Mouse (Mus musculus) midbrain, embryonic 12.5 days (tissue): ENCODE measurements around the gene Tmem120b. TPM values are rescaled to one million over a fixed set of nuclear protein-coding genes. Genes with fewer than 3 reads are reported as not detected.

Experiments used
- ATAC-seq: fragments of 200-750 bp; cut with Nextera tagmentation; 2 replicates; pipeline ENCODE4 v1.8.0; 2017; ENCODE audit warnings: low read depth, moderate TSS enrichment, moderate library complexity; ENCODE audit not compliant: low FRiP score
- H3K27ac ChIP-seq: fragments of 300-500 bp; sonication (generic); replicated peaks from 2 replicates; pipeline ENCODE4 v1.5.1; 2016; ENCODE audit warnings: mild to moderate bottlenecking
- H3K27me3 ChIP-seq: fragments of 300-500 bp; sonication (generic); 2 replicates; pipeline ENCODE4 v1.6.1; 2016; ENCODE audit warnings: mild to moderate bottlenecking
- H3K36me3 ChIP-seq: fragments of 300-500 bp; sonication (generic); 2 replicates; pipeline ENCODE4 v1.6.1; 2016
- H3K4me1 ChIP-seq: fragments of 300-500 bp; sonication (generic); 2 replicates; pipeline ENCODE4 v1.6.1; 2016
- H3K4me2 ChIP-seq: fragments of 300-500 bp; sonication (generic); replicated peaks from 2 replicates; pipeline ENCODE4 v1.6.1; 2016; ENCODE audit warnings: mild to moderate bottlenecking, moderate library complexity
- H3K4me3 ChIP-seq: fragments of 300-500 bp; sonication (generic); 2 replicates; pipeline ENCODE4 v1.5.1; 2016; ENCODE audit warnings: mild to moderate bottlenecking
- H3K9ac ChIP-seq: fragments of 300-500 bp; sonication (generic); replicated peaks from 2 replicates; pipeline ENCODE4 v1.6.1; 2016; ENCODE audit warnings: mild to moderate bottlenecking, moderate library complexity
- H3K9me3 ChIP-seq: fragments of 300-500 bp; sonication (generic); 2 replicates; pipeline ENCODE4 v1.6.1; 2016; ENCODE audit warnings: mild to moderate bottlenecking
- WGBS: fragments of 180-500 bp; shearing (Covaris S2); methylation state at CpG from one replicate; pipeline ENCODE4 v1.1.7; 2016; 5-methylcytosine and 5-hydroxymethylcytosine counted together
- polyA plus RNA-seq: library from polyadenylated mRNA; unstranded; fragments of >200 nt; fragmentation: Nextera tagmentation; extraction: Ambion mirVana; gene quantifications from 2 replicates; pipeline ENCODE4 v1.2.1, GENCODE M21; 2016

Gene Tmem120b
- polyA plus RNA-seq, 1 experiment from 2014 or later, result 12.7 TPM

GRCm38 (mm10) chr5:123035089-123035488 lies 33.1 kb upstream of the Tmem120b start:
- Histone ChIP-seq H3K4me1 (peaks cover 8% of the 10 kb centered on the region; the same call in 1 of the 2 replicates), H3K27me3 (no peaks in the 10 kb centered on the region), H3K9ac (no peak overlapping the region), H3K36me3 (peaks cover 4% of the 10 kb centered on the region; the same call in 1 of the 2 replicates), H3K27ac (no peak overlapping the region), H3K4me3 (no peak overlapping the region), H3K4me2 (no peak overlapping the region), H3K9me3 (no peaks in the 10 kb centered on the region)
- WGBS, result 86% methylated on average over 4 of the region's 4 CpGs
- no peak for ATAC-seq

DNA sequence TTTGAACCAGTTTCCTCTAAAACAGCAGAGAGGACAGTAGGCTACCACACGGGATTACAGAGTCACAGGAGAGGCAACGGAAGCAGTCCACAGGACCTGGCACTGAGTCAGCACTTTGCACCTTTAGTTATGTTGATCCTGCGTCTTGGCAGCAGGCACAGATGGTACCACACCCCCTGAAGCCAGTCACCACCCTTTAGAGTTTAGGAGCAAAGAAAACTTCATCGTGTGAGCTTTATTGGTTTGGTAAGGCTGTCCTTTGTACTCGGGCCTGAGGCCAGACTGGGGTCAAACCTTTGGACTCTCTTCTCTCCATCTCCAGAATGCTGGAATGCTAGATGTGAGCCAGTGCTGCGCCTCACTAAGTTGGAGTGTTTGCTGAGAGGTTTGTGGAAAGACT lies 32.7 kb upstream of the Tmem120b start:
- 40% methylated on average over 6 of the region's 6 CpGs for WGBS
- Histone ChIP-seq H3K36me3 (peaks cover 3% of the 10 kb centered on the region; the same call in 1 of the 2 replicates), H3K4me1 (peaks cover 8% of the 10 kb centered on the region; the same call in 1 of the 2 replicates), H3K9me3 (no peaks in the 10 kb centered on the region), H3K4me2 (no peak overlapping the region), H3K4me3 (no peak overlapping the region), H3K9ac (no peak overlapping the region), H3K27ac (no peak overlapping the region), H3K27me3 (peaks cover 2% of the 10 kb centered on the region; the same call in 1 of the 2 replicates)
- ATAC-seq, result no peak

DNA sequence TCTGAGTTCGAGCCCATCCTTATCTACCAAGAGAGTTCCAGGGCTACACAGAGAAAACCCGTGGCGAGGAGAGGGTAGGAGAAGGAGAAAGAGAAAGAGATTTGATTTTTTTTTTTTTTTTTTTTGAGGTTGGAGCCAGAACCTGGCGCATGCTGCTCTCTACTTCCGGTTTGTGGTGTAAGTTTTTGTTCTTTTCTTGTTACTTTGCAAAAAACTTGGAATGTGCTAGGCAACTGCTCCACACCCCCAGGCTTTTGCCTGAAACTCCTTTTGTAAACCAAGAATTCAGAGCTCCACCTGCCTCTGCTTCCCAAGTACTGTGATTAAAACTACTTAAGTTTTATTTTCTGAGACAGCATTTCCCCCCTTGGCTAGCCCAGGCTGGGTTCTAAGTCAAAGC lies 30.1 kb upstream of the Tmem120b start:
- Histone ChIP-seq H3K27ac (no peak overlapping the region), H3K36me3 (no peaks in the 10 kb centered on the region), H3K4me3 (no peak overlapping the region), H3K27me3 (peaks cover 7% of the 10 kb centered on the region; the same call in 1 of the 2 replicates), H3K4me1 (peaks cover 8% of the 10 kb centered on the region; the same call in 1 of the 2 replicates), H3K9ac (no peak overlapping the region), H3K9me3 (no peaks in the 10 kb centered on the region), H3K4me2 (no peak overlapping the region)
- ATAC-seq, result no peak
- 90% methylated on average over 5 of the region's 5 CpGs for WGBS

GRCm38 (mm10) chr5:123039120-123039752 lies 29.0 kb upstream of the Tmem120b start:
- peak overlapping the region; percentile 53 for H3K4me2 ChIP-seq
- 0 out of 2 replicates have a peak overlapping the region, but pooled peaks have one; percentile 11 for H3K9ac ChIP-seq
- no peaks in the 10 kb centered on the region for H3K36me3 ChIP-seq
- H3K27ac ChIP-seq, result no peak overlapping the region
- peak overlapping the region; percentile 20 for H3K4me3 ChIP-seq
- ATAC-seq, result no peak; the same call in 1 of the 2 replicates
- WGBS, result 4% methylated on average over 25 of the region's 25 CpGs
- peaks cover 8% of the 10 kb centered on the region; the same call in 1 of the 2 replicates for H3K4me1 ChIP-seq
- no peaks in the 10 kb centered on the region for H3K9me3 ChIP-seq
- H3K27me3 ChIP-seq, result peaks cover 7% of the 10 kb centered on the region; the same call in 1 of the 2 replicates

- 66% methylated on average over 7 of the region's 7 CpGs for WGBS
- no peak overlapping the region for H3K4me2 ChIP-seq
- no peak overlapping the region for H3K4me3 ChIP-seq
- H3K27me3 ChIP-seq, result peaks cover 7% of the 10 kb centered on the region; the same call in 1 of the 2 replicates
- H3K9me3 ChIP-seq, result no peaks in the 10 kb centered on the region
- ATAC-seq, result no peak
- no peak overlapping the region for H3K9ac ChIP-seq
- no peaks in the 10 kb centered on the region for H3K36me3 ChIP-seq
- peaks cover 8% of the 10 kb centered on the region; the same call in 1 of the 2 replicates for H3K4me1 ChIP-seq
- H3K27ac ChIP-seq, result no peak overlapping the region
Observed at GRCm38 (mm10) chr5:123040796-123041195, 27.4 kb upstream of the Tmem120b start.

DNA sequence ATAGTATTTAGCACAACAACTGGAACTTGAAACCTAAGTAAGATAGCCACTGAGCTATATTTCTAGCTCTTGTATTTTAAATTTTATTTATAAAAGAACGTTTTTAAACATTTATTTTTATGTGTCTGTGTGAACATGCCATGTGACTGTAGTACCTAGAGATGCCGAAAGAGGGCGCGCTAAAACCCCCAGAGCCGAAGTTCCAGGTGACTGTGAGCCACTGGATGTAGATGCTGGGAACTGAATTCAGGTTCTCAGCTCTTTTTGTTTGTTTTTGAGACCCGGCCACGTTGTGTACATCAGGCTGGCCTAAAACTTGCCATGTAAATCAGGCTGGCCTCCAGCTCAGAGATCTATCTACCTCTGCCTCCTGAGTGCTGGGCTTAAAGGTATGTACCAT lies 24.4 kb upstream of the Tmem120b start:
- H3K27ac ChIP-seq, result no peak overlapping the region
- no peaks in the 10 kb centered on the region for H3K9me3 ChIP-seq
- no peaks in the 10 kb centered on the region for H3K36me3 ChIP-seq
- 19% methylated on average over 7 of the region's 7 CpGs for WGBS
- H3K4me2 ChIP-seq, result no peak overlapping the region
- peaks cover 7% of the 10 kb centered on the region; the same call in 1 of the 2 replicates for H3K27me3 ChIP-seq
- ATAC-seq, result no peak
- H3K9ac ChIP-seq, result no peak overlapping the region
- peaks cover 8% of the 10 kb centered on the region; the same call in 1 of the 2 replicates for H3K4me1 ChIP-seq
- H3K4me3 ChIP-seq, result no peak overlapping the region

GRCm38 (mm10) chr5:123045561-123046295 lies 22.5 kb upstream of the Tmem120b start:
- Histone ChIP-seq H3K36me3 (no peaks in the 10 kb centered on the region), H3K4me1 (peaks cover 7% of the 10 kb centered on the region), H3K27me3 (peaks cover 3% of the 10 kb centered on the region; the same call in 1 of the 2 replicates), H3K27ac (no peak overlapping the region), H3K9me3 (no peaks in the 10 kb centered on the region), H3K4me2 (no peak overlapping the region), H3K4me3 (no peak overlapping the region), H3K9ac (no peak overlapping the region)
- no peak for ATAC-seq
- 34% methylated on average over 9 of the region's 9 CpGs for WGBS

DNA sequence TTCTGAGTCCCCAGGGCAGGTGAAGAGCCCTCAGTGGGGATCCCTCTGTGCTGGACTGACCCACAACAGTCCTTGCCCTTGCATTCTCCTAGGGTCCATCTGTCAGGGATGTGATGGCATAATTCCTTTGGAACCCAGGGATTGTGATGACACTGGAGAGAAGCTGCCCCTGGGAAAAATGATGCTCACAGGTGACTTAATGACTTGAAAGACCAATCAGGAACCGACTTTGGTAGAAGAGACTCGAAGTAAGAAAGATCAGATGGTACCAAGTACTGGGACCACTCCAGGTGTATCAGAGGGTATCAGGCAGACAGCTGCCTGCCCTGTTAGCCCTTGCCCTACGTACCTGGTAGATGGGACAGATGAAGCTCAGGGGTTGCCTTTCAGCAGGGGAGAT lies 21.3 kb upstream of the Tmem120b start, which contains the start of gene Morn3:
TSS of gene Morn3 (minus strand) at position 101 of the 400 bp plus-strand sequence.
- no peak for ATAC-seq
- no peak within 1 kb of the TSS for H3K27ac ChIP-seq
- H3K9ac ChIP-seq, result no peak within 1 kb of the TSS
- H3K27me3 ChIP-seq, result no peaks in the 10 kb centered on the region
- H3K9me3 ChIP-seq, result no peaks in the 10 kb centered on the region
- H3K4me2 ChIP-seq, result no peak within 1 kb of the TSS
- no peak within 1 kb of the TSS for H3K4me3 ChIP-seq
- H3K4me1 ChIP-seq, result peaks cover 7% of the 10 kb centered on the region
- WGBS, result 83% methylated on average over 3 of the region's 3 CpGs
- H3K36me3 ChIP-seq, result no peaks in the 10 kb centered on the region

- WGBS, result 4% methylated on average over 12 of the region's 12 CpGs
Observed at GRCm38 (mm10) chr5:123049271-123049670, 18.9 kb upstream of the Tmem120b start.

GRCm38 (mm10) chr5:123050918-123051317 lies 17.3 kb upstream of the Tmem120b start:
- Histone ChIP-seq H3K4me1 (peaks cover 7% of the 10 kb centered on the region), H3K36me3 (no peaks in the 10 kb centered on the region), H3K9me3 (no peaks in the 10 kb centered on the region), H3K9ac (no peak overlapping the region), H3K27me3 (no peaks in the 10 kb centered on the region), H3K4me2 (no peak overlapping the region), H3K27ac (no peak overlapping the region), H3K4me3 (no peak overlapping the region)
- WGBS, result 77% methylated on average over 9 of the region's 9 CpGs
- no peak for ATAC-seq

More at GRCm38 (mm10) chr5:123049271-123049670, 18.9 kb upstream of the Tmem120b start:
- Histone ChIP-seq H3K4me2 (peak overlapping the region; percentile 40), H3K9ac (no peak overlapping the region), H3K9me3 (no peaks in the 10 kb centered on the region), H3K4me1 (peaks cover 7% of the 10 kb centered on the region), H3K36me3 (no peaks in the 10 kb centered on the region), H3K4me3 (peak overlapping the region; percentile 14), H3K27me3 (no peaks in the 10 kb centered on the region), H3K27ac (no peak overlapping the region)
- ATAC-seq, result 0 out of 2 replicates have a peak, but pooled peaks have one; percentile 27

DNA sequence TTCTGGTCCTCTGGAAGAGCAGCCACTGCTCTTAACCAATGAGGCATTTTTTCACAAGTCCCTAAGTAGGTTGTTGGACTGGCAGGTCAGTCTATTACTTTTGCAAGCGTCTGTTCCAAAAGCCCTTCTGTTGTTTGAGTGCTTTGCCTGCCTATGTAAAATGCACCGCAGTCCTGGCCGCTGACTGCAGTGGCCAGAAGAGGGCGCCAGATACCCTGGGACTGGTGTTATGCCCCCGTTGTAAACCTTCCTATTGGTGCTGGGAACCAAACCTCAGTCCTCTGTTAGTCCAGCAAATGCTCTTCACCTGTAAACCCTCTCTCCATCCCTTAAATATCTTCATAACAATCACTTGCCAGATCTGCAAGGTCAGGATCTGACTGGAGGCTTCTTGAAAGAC lies 16.5 kb upstream of the Tmem120b start:
- ATAC-seq, result no peak
- Histone ChIP-seq H3K27me3 (no peaks in the 10 kb centered on the region), H3K27ac (no peak overlapping the region), H3K4me3 (no peak overlapping the region), H3K9me3 (no peaks in the 10 kb centered on the region), H3K4me1 (peaks cover 7% of the 10 kb centered on the region), H3K4me2 (no peak overlapping the region), H3K9ac (no peak overlapping the region), H3K36me3 (no peaks in the 10 kb centered on the region)
- WGBS, result 79% methylated on average over 5 of the region's 5 CpGs
